Mouse (Mus musculus): Measurements from ENCODE around the gene Fubp3. TPM values are rescaled to one million over a fixed set of nuclear protein-coding genes. Genes with fewer than 3 reads are reported as not detected.

Fubp3 gene
- polyA plus RNA-seq, 1 experiment from 2014 or later, result 89.3 TPM

GRCm38 (mm10) chr2:31635281-31636137 lies 63.1 kb downstream of the Fubp3 start:
- Histone ChIP-seq H3K4me2 (replicated peaks) (peak overlapping the region; percentile 58), H3K27me3 (peaks cover 100% of the 10 kb centered on the region), H3K4me1 (peaks cover 48% of the 10 kb centered on the region), H3K27ac (no peak overlapping the region), H3K9ac (no peak overlapping the region), H3K4me3 (peak overlapping the region; percentile 33), H3K36me3 (no peaks in the 10 kb centered on the region), H3K9me3 (no peaks in the 10 kb centered on the region)
- under 1% methylated on average over 52 of the region's 52 CpGs for WGBS
- ATAC-seq (ENCODE audit: low FRiP score, low read depth), result no peak

- H3K9me3 ChIP-seq, result no peaks in the 10 kb centered on the region
- no peaks in the 10 kb centered on the region for H3K36me3 ChIP-seq
- H3K4me2 ChIP-seq (replicated peaks), result peak overlapping the region; percentile 58
- H3K9ac ChIP-seq, result no peak overlapping the region
- ATAC-seq (ENCODE audit: low FRiP score, low read depth), result peak; percentile 6; the same call in 1 of the 2 replicates
- peaks cover 52% of the 10 kb centered on the region for H3K4me1 ChIP-seq
- under 1% methylated on average over 48 of the region's 48 CpGs for WGBS
- peak overlapping the region; percentile 33 for H3K4me3 ChIP-seq
- no peak overlapping the region for H3K27ac ChIP-seq
- H3K27me3 ChIP-seq, result peaks cover 100% of the 10 kb centered on the region
These were observed 63.8 kb downstream of the Fubp3 start for GRCm38 (mm10) chr2:31636138-31636741.

- no peaks in the 10 kb centered on the region for H3K36me3 ChIP-seq
- no peaks in the 10 kb centered on the region for H3K9me3 ChIP-seq
- peaks cover 52% of the 10 kb centered on the region for H3K4me1 ChIP-seq
- H3K4me3 ChIP-seq, result peak overlapping the region; percentile 33
- ATAC-seq (ENCODE audit: low FRiP score, low read depth), result no peak
- H3K4me2 ChIP-seq (replicated peaks), result peak overlapping the region; percentile 58
- 0 out of 2 replicates have a peak overlapping the region, but pooled peaks have one; percentile 13 for H3K9ac ChIP-seq
- under 1% methylated on average over 35 of the region's 35 CpGs for WGBS
- peaks cover 100% of the 10 kb centered on the region for H3K27me3 ChIP-seq
- no peak overlapping the region for H3K27ac ChIP-seq
These were observed 64.3 kb downstream of the Fubp3 start for GRCm38 (mm10) chr2:31636742-31637141.

GRCm38 (mm10) chr2:31637311-31637710 lies 64.9 kb downstream of the Fubp3 start:
- H3K4me1 ChIP-seq, result peaks cover 52% of the 10 kb centered on the region
- WGBS, result 2% methylated on average over 12 of the region's 12 CpGs
- H3K27ac ChIP-seq, result no peak overlapping the region
- peak overlapping the region; percentile 58 for H3K4me2 ChIP-seq (replicated peaks)
- no peaks in the 10 kb centered on the region for H3K36me3 ChIP-seq
- 0 out of 2 replicates have a peak overlapping the region, but pooled peaks have one; percentile 13 for H3K9ac ChIP-seq
- ATAC-seq (ENCODE audit: low FRiP score, low read depth), result no peak
- H3K4me3 ChIP-seq, result peak overlapping the region; percentile 33
- H3K27me3 ChIP-seq, result peaks cover 100% of the 10 kb centered on the region
- no peaks in the 10 kb centered on the region for H3K9me3 ChIP-seq

GRCm38 (mm10) chr2:31637807-31638206 lies 65.4 kb downstream of the Fubp3 start:
- H3K4me2 ChIP-seq (replicated peaks), result peak overlapping the region; percentile 17; the same call in 1 of the 2 replicates

GRCm38 (mm10) chr2:31638581-31639465 lies 66.4 kb downstream of the Fubp3 start:
- H3K27me3 ChIP-seq, result peaks cover 100% of the 10 kb centered on the region
- WGBS, result 2% methylated on average over 33 of the region's 34 CpGs

More at GRCm38 (mm10) chr2:31637807-31638206, 65.4 kb downstream of the Fubp3 start:
- WGBS, result under 1% methylated on average over 22 of the region's 22 CpGs
- H3K27me3 ChIP-seq, result peaks cover 100% of the 10 kb centered on the region
- H3K4me3 ChIP-seq, result peak overlapping the region; percentile 33; the same call in 1 of the 2 replicates
- H3K9me3 ChIP-seq, result no peaks in the 10 kb centered on the region
- H3K36me3 ChIP-seq, result no peaks in the 10 kb centered on the region
- H3K4me1 ChIP-seq, result peaks cover 52% of the 10 kb centered on the region
- no peak overlapping the region for H3K27ac ChIP-seq
- ATAC-seq (ENCODE audit: low FRiP score, low read depth), result no peak
- H3K9ac ChIP-seq, result no peak overlapping the region

GRCm38 (mm10) chr2:31639466-31639760 lies 67.0 kb downstream of the Fubp3 start:
- no peak overlapping the region for H3K4me2 ChIP-seq (replicated peaks)
- no peaks in the 10 kb centered on the region for H3K9me3 ChIP-seq
- WGBS, result 1% methylated on average over 12 of the region's 13 CpGs
- peak overlapping the region; percentile 3 for H3K4me3 ChIP-seq
- no peak overlapping the region for H3K27ac ChIP-seq
- H3K27me3 ChIP-seq, result peaks cover 100% of the 10 kb centered on the region
- no peak for ATAC-seq (ENCODE audit: low FRiP score, low read depth)
- H3K9ac ChIP-seq, result no peak overlapping the region
- peaks cover 52% of the 10 kb centered on the region for H3K4me1 ChIP-seq
- no peaks in the 10 kb centered on the region for H3K36me3 ChIP-seq

More at GRCm38 (mm10) chr2:31638581-31639465, 66.4 kb downstream of the Fubp3 start:
- no peaks in the 10 kb centered on the region for H3K9me3 ChIP-seq
- no peaks in the 10 kb centered on the region for H3K36me3 ChIP-seq
- H3K4me2 ChIP-seq (replicated peaks), result no peak overlapping the region
- H3K27ac ChIP-seq, result no peak overlapping the region
- H3K4me1 ChIP-seq, result peaks cover 52% of the 10 kb centered on the region
- H3K9ac ChIP-seq, result no peak overlapping the region
- peak overlapping the region; percentile 3 for H3K4me3 ChIP-seq
- no peak for ATAC-seq (ENCODE audit: low FRiP score, low read depth)

GRCm38 (mm10) chr2:31639901-31640608 lies 67.6 kb downstream of the Fubp3 start, which contains the start of gene Prdm12:
Gene Prdm12 (plus strand): TSS chr2:31640037.
- Histone ChIP-seq H3K9ac (no peak within 1 kb of the TSS), H3K9me3 (no peaks in the 10 kb centered on the region), H3K4me3 (peak within 1 kb of the TSS; percentile 3), H3K4me2 (replicated peaks) (peak within 1 kb of the TSS; percentile 7; the same call in 1 of the 2 replicates), H3K36me3 (no peaks in the 10 kb centered on the region), H3K27me3 (peaks cover 100% of the 10 kb centered on the region), H3K27ac (no peak within 1 kb of the TSS), H3K4me1 (peaks cover 52% of the 10 kb centered on the region)
- 1% methylated on average over 41 of the region's 41 CpGs for WGBS
- ATAC-seq (ENCODE audit: low FRiP score, low read depth), result no peak

GRCm38 (mm10) chr2:31640609-31641507 lies 68.4 kb downstream of the Fubp3 start:
- Histone ChIP-seq H3K27ac (no peak overlapping the region), H3K4me2 (replicated peaks) (peak overlapping the region; percentile 7; the same call in 1 of the 2 replicates), H3K9ac (no peak overlapping the region), H3K36me3 (no peaks in the 10 kb centered on the region), H3K27me3 (peaks cover 100% of the 10 kb centered on the region), H3K4me1 (peaks cover 44% of the 10 kb centered on the region), H3K4me3 (no peak overlapping the region; the same call in 1 of the 2 replicates), H3K9me3 (no peaks in the 10 kb centered on the region)
- 1% methylated on average over 48 of the region's 48 CpGs for WGBS
- ATAC-seq (ENCODE audit: low FRiP score, low read depth), result no peak

GRCm38 (mm10) chr2:31641508-31641830 lies 69.0 kb downstream of the Fubp3 start:
- H3K36me3 ChIP-seq, result no peaks in the 10 kb centered on the region
- H3K4me2 ChIP-seq (replicated peaks), result no peak overlapping the region
- peaks cover 100% of the 10 kb centered on the region for H3K27me3 ChIP-seq
- H3K4me1 ChIP-seq, result peaks cover 38% of the 10 kb centered on the region
- no peak for ATAC-seq (ENCODE audit: low FRiP score, low read depth)
- no peak overlapping the region for H3K27ac ChIP-seq
- no peak overlapping the region for H3K4me3 ChIP-seq
- no peaks in the 10 kb centered on the region for H3K9me3 ChIP-seq
- no peak overlapping the region for H3K9ac ChIP-seq
- WGBS, result under 1% methylated on average over 11 of the region's 11 CpGs
